Mouse (Mus musculus): ENCODE results near the gene Exoc3l4. TPM values are rescaled to one million over a fixed set of nuclear protein-coding genes. Genes with fewer than 3 reads are reported as not detected.
A peak's percentile ranks its signal among the peaks of the same experiment; 100 is the strongest.

The Exoc3l4 gene
- polyA plus RNA-seq, 1 experiment from 2014 or later = 7.3 TPM

DNA sequence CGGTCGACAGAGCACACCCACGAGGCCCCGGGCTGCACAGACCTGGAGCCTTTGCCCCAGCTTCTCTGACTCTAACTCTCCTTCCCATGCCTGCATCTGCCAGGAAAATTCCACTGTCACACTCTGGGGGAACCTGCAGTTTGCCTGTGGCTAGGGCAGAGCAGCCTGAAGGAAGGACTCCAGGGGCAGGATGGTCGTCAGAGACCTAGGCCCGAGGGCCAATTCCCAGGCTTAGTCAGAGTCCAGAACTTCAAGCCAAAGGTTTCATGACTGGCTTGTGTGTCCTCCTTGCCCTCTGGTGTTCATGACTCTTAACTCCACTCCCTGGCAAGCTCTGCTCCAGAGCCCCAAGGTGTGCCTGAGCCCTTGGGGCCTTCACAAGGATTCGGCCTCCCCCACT, 51.4 kb downstream of the Exoc3l4 start:
- Histone ChIP-seq H3K36me3 (replicated peaks; ENCODE audit: control insufficient read depth, insufficient read depth, low read depth, low read length) (no peaks in the 10 kb centered on the region), H3K4me1 (ENCODE audit: control insufficient read depth, insufficient read depth, low read length) (no peaks in the 10 kb centered on the region), H3K27me3 (ENCODE audit: control insufficient read depth, insufficient read depth, low read length) (no peaks in the 10 kb centered on the region), H3K9me3 (replicated peaks; ENCODE audit: control insufficient read depth, low read length) (no peaks in the 10 kb centered on the region), H3K9ac (replicated peaks; ENCODE audit: low read length) (no peak overlapping the region), H3K4me3 (ENCODE audit: low read depth, low read length) (no peak overlapping the region), H3K4me2 (ENCODE audit: low read depth, low read length) (no peak overlapping the region), H3K27ac (replicated peaks; ENCODE audit: low read depth, low read length) (no peak overlapping the region)
- ATAC-seq (replicated peaks; ENCODE audit: insufficient number of reproducible peaks, low FRiP score, low TSS enrichment, low read depth) = no peak
- 73% methylated on average over 7 of the region's 7 CpGs for WGBS
- no peak for DNase-seq (ENCODE audit: low spot score)

DNA sequence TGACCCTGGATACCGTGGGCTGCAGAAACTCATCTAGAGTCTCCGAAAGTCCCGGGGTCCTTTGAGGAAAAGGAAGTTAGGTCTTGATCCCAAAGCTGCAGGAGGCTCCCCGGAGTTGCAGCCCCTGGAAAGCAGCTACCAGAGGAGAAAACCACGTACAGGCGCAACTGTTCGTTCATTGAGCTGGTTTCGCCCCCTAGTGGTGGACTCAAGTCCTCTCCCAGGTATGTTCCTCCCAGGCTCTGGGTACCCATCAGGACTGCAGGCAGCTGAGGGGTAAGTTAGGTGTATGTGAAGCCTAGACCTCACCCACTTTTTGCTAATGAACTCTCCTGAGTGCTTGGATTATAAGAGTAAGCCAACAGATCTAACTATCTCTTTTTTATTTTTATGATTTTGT, 52.7 kb downstream of the Exoc3l4 start:
- Histone ChIP-seq H3K4me2 (ENCODE audit: low read depth, low read length) (no peak overlapping the region; the same call in 1 of the 2 replicates), H3K4me1 (ENCODE audit: control insufficient read depth, insufficient read depth, low read length) (no peaks in the 10 kb centered on the region), H3K9me3 (replicated peaks; ENCODE audit: control insufficient read depth, low read length) (no peaks in the 10 kb centered on the region), H3K4me3 (ENCODE audit: low read depth, low read length) (no peak overlapping the region), H3K27ac (replicated peaks; ENCODE audit: low read depth, low read length) (no peak overlapping the region), H3K36me3 (replicated peaks; ENCODE audit: control insufficient read depth, insufficient read depth, low read depth, low read length) (no peaks in the 10 kb centered on the region), H3K27me3 (ENCODE audit: control insufficient read depth, insufficient read depth, low read length) (no peaks in the 10 kb centered on the region), H3K9ac (replicated peaks; ENCODE audit: low read length) (no peak overlapping the region)
- ATAC-seq (replicated peaks; ENCODE audit: insufficient number of reproducible peaks, low FRiP score, low TSS enrichment, low read depth) = no peak
- WGBS = 5% methylated on average over 8 of the region's 8 CpGs
- DNase-seq (ENCODE audit: low spot score) = peak; percentile 90

DNA sequence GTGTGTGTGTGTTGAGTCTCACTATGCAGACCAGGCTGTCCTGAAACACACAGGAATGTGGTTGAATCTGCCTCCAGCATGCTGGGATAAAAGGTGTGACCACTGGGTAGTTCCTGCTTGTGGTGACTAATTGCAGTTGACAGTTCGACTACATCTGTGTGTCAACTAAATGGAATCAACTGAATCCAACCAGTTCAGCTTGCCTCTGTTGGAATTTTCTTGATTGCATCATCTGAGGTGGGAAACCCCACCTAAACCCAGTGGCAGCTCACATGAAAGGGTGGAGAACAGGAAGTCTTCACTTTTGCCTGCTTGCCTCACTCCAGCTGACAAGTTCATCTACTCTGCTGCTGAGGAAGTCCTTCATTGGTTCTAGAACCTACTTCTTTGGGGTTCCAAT, 54.3 kb downstream of the Exoc3l4 start:
- 61% methylated on average over 1 of the region's 1 CpGs for WGBS
- no peak for ATAC-seq (replicated peaks; ENCODE audit: insufficient number of reproducible peaks, low FRiP score, low TSS enrichment, low read depth)
- H3K4me2 ChIP-seq (ENCODE audit: low read depth, low read length) = no peak overlapping the region
- no peak overlapping the region for H3K4me3 ChIP-seq (ENCODE audit: low read depth, low read length)
- no peak for DNase-seq (ENCODE audit: low spot score)
- H3K27me3 ChIP-seq (ENCODE audit: control insufficient read depth, insufficient read depth, low read length) = no peaks in the 10 kb centered on the region
- H3K9ac ChIP-seq (replicated peaks; ENCODE audit: low read length) = no peak overlapping the region
- H3K27ac ChIP-seq (replicated peaks; ENCODE audit: low read depth, low read length) = no peak overlapping the region
- no peaks in the 10 kb centered on the region for H3K9me3 ChIP-seq (replicated peaks; ENCODE audit: control insufficient read depth, low read length)
- H3K4me1 ChIP-seq (ENCODE audit: control insufficient read depth, insufficient read depth, low read length) = no peaks in the 10 kb centered on the region
- H3K36me3 ChIP-seq (replicated peaks; ENCODE audit: control insufficient read depth, insufficient read depth, low read depth, low read length) = no peaks in the 10 kb centered on the region

DNA sequence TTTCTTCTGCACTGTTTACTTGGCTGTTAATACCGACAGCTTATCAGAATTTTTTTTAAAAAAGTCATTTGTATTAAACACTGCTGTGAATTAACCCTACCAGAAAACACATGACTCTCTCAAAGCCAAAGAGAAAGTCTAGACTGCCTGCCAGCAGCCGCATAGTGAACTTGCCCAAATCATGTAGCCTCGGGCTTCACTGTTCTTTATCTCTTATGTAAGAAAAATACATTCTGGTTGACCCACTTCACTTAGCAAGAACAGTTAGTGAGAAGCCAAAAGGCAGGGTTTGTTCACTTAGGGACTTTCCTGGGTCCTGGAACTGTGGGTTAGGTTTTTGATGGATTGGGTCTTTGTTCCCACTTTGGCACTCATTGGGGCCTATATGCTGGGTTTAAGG, 54.9 kb downstream of the Exoc3l4 start:
- DNase-seq (ENCODE audit: low spot score) (no peak), ATAC-seq (replicated peaks; ENCODE audit: insufficient number of reproducible peaks, low FRiP score, low TSS enrichment, low read depth) (no peak)
- H3K36me3 ChIP-seq (replicated peaks; ENCODE audit: control insufficient read depth, insufficient read depth, low read depth, low read length) = no peaks in the 10 kb centered on the region
- H3K4me2 ChIP-seq (ENCODE audit: low read depth, low read length) = no peak overlapping the region
- no peaks in the 10 kb centered on the region for H3K4me1 ChIP-seq (ENCODE audit: control insufficient read depth, insufficient read depth, low read length)
- H3K27me3 ChIP-seq (ENCODE audit: control insufficient read depth, insufficient read depth, low read length) = no peaks in the 10 kb centered on the region
- H3K4me3 ChIP-seq (ENCODE audit: low read depth, low read length) = no peak overlapping the region
- H3K27ac ChIP-seq (replicated peaks; ENCODE audit: low read depth, low read length) = no peak overlapping the region
- no peaks in the 10 kb centered on the region for H3K9me3 ChIP-seq (replicated peaks; ENCODE audit: control insufficient read depth, low read length)
- no peak overlapping the region for H3K9ac ChIP-seq (replicated peaks; ENCODE audit: low read length)
- WGBS = 81% methylated on average over 3 of the region's 3 CpGs

DNA sequence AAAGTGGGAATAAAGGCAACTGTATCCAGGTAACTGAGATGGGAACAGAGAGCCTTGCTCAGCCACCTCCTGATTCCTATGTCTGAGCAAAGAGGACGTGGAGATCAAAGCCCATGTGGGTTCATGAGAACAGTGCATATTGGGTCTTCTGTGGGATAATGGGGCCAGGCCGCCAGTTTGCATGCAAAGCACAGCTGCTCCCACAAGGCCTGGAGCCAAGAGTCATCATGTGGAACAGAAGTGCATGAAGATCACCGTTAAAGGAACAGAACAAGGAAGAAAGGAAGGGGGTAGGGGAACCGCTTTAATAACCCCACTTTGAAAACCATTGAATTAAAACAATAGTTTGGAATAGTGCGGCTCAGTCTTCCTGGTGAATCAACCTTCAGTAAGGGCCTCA, 56.1 kb downstream of the Exoc3l4 start:
- no peak for DNase-seq (ENCODE audit: low spot score)
- no peaks in the 10 kb centered on the region for H3K4me1 ChIP-seq (ENCODE audit: control insufficient read depth, insufficient read depth, low read length)

DNA sequence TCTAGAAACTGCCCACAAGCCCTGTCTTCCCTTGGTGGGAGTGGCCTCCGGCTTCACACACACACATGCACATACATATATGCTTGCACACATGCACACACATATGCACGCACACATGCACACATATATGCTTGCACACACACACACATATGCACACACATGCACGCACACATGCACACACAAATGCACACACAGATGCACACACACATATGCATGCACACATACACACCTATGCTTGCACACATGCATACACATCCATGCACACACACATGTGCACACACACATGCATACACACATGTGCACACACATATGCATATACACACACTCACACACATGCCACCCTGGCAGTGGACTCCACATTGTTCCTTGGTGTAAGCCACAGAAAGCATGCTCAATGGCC, 57.6 kb downstream of the Exoc3l4 start:
- ATAC-seq (replicated peaks; ENCODE audit: insufficient number of reproducible peaks, low FRiP score, low TSS enrichment, low read depth) = no peak
- Histone ChIP-seq H3K27me3 (ENCODE audit: control insufficient read depth, insufficient read depth, low read length) (no peaks in the 10 kb centered on the region), H3K4me1 (ENCODE audit: control insufficient read depth, insufficient read depth, low read length) (no peaks in the 10 kb centered on the region; the same call in 1 of the 2 replicates), H3K9ac (replicated peaks; ENCODE audit: low read length) (no peak overlapping the region), H3K4me2 (ENCODE audit: low read depth, low read length) (no peak overlapping the region), H3K27ac (replicated peaks; ENCODE audit: low read depth, low read length) (no peak overlapping the region), H3K4me3 (ENCODE audit: low read depth, low read length) (no peak overlapping the region), H3K9me3 (replicated peaks; ENCODE audit: control insufficient read depth, low read length) (no peaks in the 10 kb centered on the region), H3K36me3 (replicated peaks; ENCODE audit: control insufficient read depth, insufficient read depth, low read depth, low read length) (no peaks in the 10 kb centered on the region)
- DNase-seq (ENCODE audit: low spot score) = no peak
- WGBS = 85% methylated on average over 3 of the region's 3 CpGs

More for the DNA sequence above, 56.1 kb downstream of the Exoc3l4 start:
- H3K9ac ChIP-seq (replicated peaks; ENCODE audit: low read length) = no peak overlapping the region
- no peaks in the 10 kb centered on the region for H3K27me3 ChIP-seq (ENCODE audit: control insufficient read depth, insufficient read depth, low read length)
- H3K4me2 ChIP-seq (ENCODE audit: low read depth, low read length) = no peak overlapping the region
- WGBS = 81% methylated on average over 5 of the region's 5 CpGs
- no peaks in the 10 kb centered on the region for H3K9me3 ChIP-seq (replicated peaks; ENCODE audit: control insufficient read depth, low read length)
- no peak overlapping the region for H3K4me3 ChIP-seq (ENCODE audit: low read depth, low read length)
- H3K36me3 ChIP-seq (replicated peaks; ENCODE audit: control insufficient read depth, insufficient read depth, low read depth, low read length) = no peaks in the 10 kb centered on the region
- no peak overlapping the region for H3K27ac ChIP-seq (replicated peaks; ENCODE audit: low read depth, low read length)
- ATAC-seq (replicated peaks; ENCODE audit: insufficient number of reproducible peaks, low FRiP score, low TSS enrichment, low read depth) = no peak

DNA sequence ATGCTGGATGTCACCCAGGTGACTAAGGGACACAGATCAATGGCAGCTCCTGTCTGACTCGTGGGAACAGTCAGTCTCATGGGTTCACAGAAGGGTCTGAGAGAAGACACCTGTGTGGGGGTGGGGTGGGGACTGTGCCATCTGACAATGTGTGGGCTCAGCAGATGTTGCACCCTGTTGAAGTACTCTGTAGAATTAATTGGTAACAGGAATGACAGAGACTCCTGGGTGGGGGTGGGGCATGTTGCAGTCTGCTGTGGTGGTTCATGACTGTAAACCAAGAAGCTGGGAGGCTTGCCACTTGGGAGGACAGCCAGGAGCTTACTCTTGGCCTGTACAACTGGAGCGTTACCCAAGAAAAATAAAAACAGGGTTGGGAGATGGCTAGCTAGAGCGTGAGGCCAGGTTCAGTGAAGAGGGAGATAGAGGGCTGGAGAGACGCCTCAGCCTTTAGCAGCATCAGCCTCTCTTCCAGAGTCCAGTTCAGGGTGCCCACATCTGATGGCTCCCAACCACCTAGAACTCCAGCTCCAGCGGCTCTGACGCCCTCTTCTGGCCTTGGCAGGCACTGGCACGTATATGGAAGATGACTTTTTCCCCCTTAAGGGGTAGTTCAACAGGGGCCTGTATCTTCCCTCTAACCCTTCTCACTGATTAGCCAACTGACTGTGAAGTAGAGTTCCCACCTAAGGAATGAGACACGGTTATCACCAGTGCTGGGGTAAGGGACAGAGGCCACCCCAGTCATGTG, 58.3 kb downstream of the Exoc3l4 start:
- Histone ChIP-seq H3K9ac (replicated peaks; ENCODE audit: low read length) (no peak overlapping the region), H3K4me2 (ENCODE audit: low read depth, low read length) (no peak overlapping the region), H3K9me3 (replicated peaks; ENCODE audit: control insufficient read depth, low read length) (no peaks in the 10 kb centered on the region), H3K4me3 (ENCODE audit: low read depth, low read length) (no peak overlapping the region), H3K27ac (replicated peaks; ENCODE audit: low read depth, low read length) (no peak overlapping the region), H3K4me1 (ENCODE audit: control insufficient read depth, insufficient read depth, low read length) (no peaks in the 10 kb centered on the region; the same call in 1 of the 2 replicates), H3K36me3 (replicated peaks; ENCODE audit: control insufficient read depth, insufficient read depth, low read depth, low read length) (no peaks in the 10 kb centered on the region), H3K27me3 (ENCODE audit: control insufficient read depth, insufficient read depth, low read length) (no peaks in the 10 kb centered on the region)
- WGBS = 47% methylated on average over 8 of the region's 8 CpGs
- no peak for DNase-seq (ENCODE audit: low spot score)
- ATAC-seq (replicated peaks; ENCODE audit: insufficient number of reproducible peaks, low FRiP score, low TSS enrichment, low read depth) = 0 out of 2 replicates have a peak, but pooled peaks have one; percentile 58

DNA sequence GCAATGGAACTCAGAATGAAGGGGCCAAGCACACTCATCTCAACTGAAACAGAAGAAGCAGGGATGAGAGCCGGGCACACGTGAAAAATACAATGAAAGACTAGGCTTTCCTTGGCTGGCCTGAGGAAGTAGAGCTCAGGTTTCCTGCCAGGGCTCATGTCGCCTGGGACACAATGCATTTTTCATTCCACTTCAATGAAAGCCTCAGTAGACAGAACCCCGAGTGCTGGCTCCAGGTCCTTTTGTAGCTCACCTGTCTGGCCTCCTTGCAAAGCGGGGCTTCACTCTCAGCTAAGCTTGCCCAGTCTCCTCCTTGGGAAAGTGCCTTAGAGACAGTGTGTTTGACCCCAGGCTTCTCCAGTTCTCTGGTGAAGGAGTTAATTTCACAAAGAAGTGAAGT, 62.1 kb downstream of the Exoc3l4 start:
- ATAC-seq (replicated peaks; ENCODE audit: insufficient number of reproducible peaks, low FRiP score, low TSS enrichment, low read depth) (no peak), DNase-seq (ENCODE audit: low spot score) (no peak)
- no peak overlapping the region for H3K27ac ChIP-seq (replicated peaks; ENCODE audit: low read depth, low read length)
- H3K4me3 ChIP-seq (ENCODE audit: low read depth, low read length) = no peak overlapping the region
- no peak overlapping the region for H3K4me2 ChIP-seq (ENCODE audit: low read depth, low read length)
- no peaks in the 10 kb centered on the region for H3K9me3 ChIP-seq (replicated peaks; ENCODE audit: control insufficient read depth, low read length)
- H3K27me3 ChIP-seq (ENCODE audit: control insufficient read depth, insufficient read depth, low read length) = no peaks in the 10 kb centered on the region
- H3K36me3 ChIP-seq (replicated peaks; ENCODE audit: control insufficient read depth, insufficient read depth, low read depth, low read length) = no peaks in the 10 kb centered on the region
- H3K4me1 ChIP-seq (ENCODE audit: control insufficient read depth, insufficient read depth, low read length) = no peaks in the 10 kb centered on the region; the same call in 1 of the 2 replicates
- H3K9ac ChIP-seq (replicated peaks; ENCODE audit: low read length) = no peak overlapping the region
- 48% methylated on average over 5 of the region's 5 CpGs for WGBS
